Mouse (Mus musculus) lung, adult 18-20 months (tissue): Measurements from ENCODE around the gene Ppm1k.
"Not testable (repeated sequence)": the region's sequence is repeated elsewhere in the genome, so short reads cannot be mapped to it uniquely, and the experiment has no call there.

Experiments used
- DNase-seq, 2 experiments: peaks; one replicate each; pipeline ENCODE4 v3.0.0; 2022; ENCODE audit warnings: mixed read lengths in 2 of 2

Ppm1k gene

GRCm38 (mm10) chr6:57531441-57531840 lies 3.8 kb downstream of the Ppm1k start:
- DNase-seq: no peak

GRCm38 (mm10) chr6:57531011-57531410 lies 4.3 kb downstream of the Ppm1k start:
- no peak for DNase-seq

- DNase-seq: no peak
Measured at GRCm38 (mm10) chr6:57529336-57529845, 5.9 kb downstream of the Ppm1k start.

- no peak for DNase-seq
Measured at GRCm38 (mm10) chr6:57526933-57527332, 8.3 kb downstream of the Ppm1k start.

- DNase-seq: no peak
Measured at GRCm38 (mm10) chr6:57524742-57525141, 10.5 kb downstream of the Ppm1k start.

- DNase-seq: no peak
Measured at GRCm38 (mm10) chr6:57520749-57521652, 14.3 kb downstream of the Ppm1k start.

GRCm38 (mm10) chr6:57514035-57514374 lies 21.3 kb downstream of the Ppm1k start:
- no peak for DNase-seq

GRCm38 (mm10) chr6:57513351-57514034 lies 21.8 kb downstream of the Ppm1k start:
- DNase-seq: no peak

- DNase-seq: no peak
Measured at GRCm38 (mm10) chr6:57511899-57512298, 23.4 kb downstream of the Ppm1k start.

GRCm38 (mm10) chr6:57503662-57504379 lies 31.4 kb downstream of the Ppm1k start:
- DNase-seq: no peak

- no peak for DNase-seq
Measured at GRCm38 (mm10) chr6:57499209-57499608, 36.1 kb downstream of the Ppm1k start.

- not testable (repeated sequence) for DNase-seq
Measured at GRCm38 (mm10) chr6:57468161-57468560, 67.1 kb downstream of the Ppm1k start.
